Mouse (Mus musculus) liver, embryonic 16.5 days (tissue): Measurements from ENCODE around the gene Fbxl7. TPM values are rescaled to one million over a fixed set of nuclear protein-coding genes. Genes with fewer than 3 reads are reported as not detected.
"Not testable (repeated sequence)": the region's sequence is repeated elsewhere in the genome, so short reads cannot be mapped to it uniquely, and the experiment has no call there.

ENCODE experiments used
- ATAC-seq: fragments of 200-750 bp; cut with Nextera tagmentation; 2 replicates; pipeline ENCODE4 v1.8.0; 2017; ENCODE audit warnings: low read depth, mild to moderate bottlenecking, moderate number of reproducible peaks, moderate library complexity
- H3K27ac ChIP-seq: fragments of 300-500 bp; sonication (generic); 2 replicates; pipeline ENCODE4 v1.5.1; 2014; ENCODE audit warnings: mild to moderate bottlenecking, low read length
- H3K27me3 ChIP-seq: fragments of 300-500 bp; sonication (generic); 2 replicates; pipeline ENCODE4 v1.6.1; 2014; ENCODE audit warnings: low read depth, low read length, mixed read lengths; ENCODE audit not compliant: control insufficient read depth, insufficient read depth
- H3K36me3 ChIP-seq: fragments of 300-500 bp; sonication (generic); 2 replicates; pipeline ENCODE4 v1.6.1; 2014; ENCODE audit warnings: mild to moderate bottlenecking; ENCODE audit not compliant: control insufficient read depth, insufficient read depth
- H3K4me1 ChIP-seq: fragments of 300-500 bp; sonication (generic); 2 replicates; pipeline ENCODE4 v1.6.1; 2014; ENCODE audit warnings: low read depth, low read length, mixed read lengths; ENCODE audit not compliant: control insufficient read depth
- H3K4me2 ChIP-seq: fragments of 300-500 bp; sonication (generic); 2 replicates; pipeline ENCODE4 v1.6.1; 2014; ENCODE audit warnings: low read depth, low read length, mixed read lengths
- H3K4me3 ChIP-seq: fragments of 300-500 bp; sonication (generic); 2 replicates; pipeline ENCODE4 v1.5.1; 2014; ENCODE audit warnings: low read depth, mild to moderate bottlenecking, low read length
- H3K9ac ChIP-seq: fragments of 300-500 bp; sonication (generic); 2 replicates; pipeline ENCODE4 v1.6.1; 2014; ENCODE audit warnings: low read depth, low read length
- H3K9me3 ChIP-seq: fragments of 300-500 bp; sonication (generic); replicated peaks from 2 replicates; pipeline ENCODE4 v1.6.1; 2016; ENCODE audit warnings: low read length; ENCODE audit not compliant: control insufficient read depth
- WGBS: fragments of 180-500 bp; shearing (Covaris S2); extraction: QIAGEN DNeasy Blood & Tissue Kit; methylation state at CpG from one replicate; pipeline ENCODE4 v1.1.7; 2014; ENCODE audit not compliant: insufficient replicate concordance; 5-methylcytosine and 5-hydroxymethylcytosine counted together
- polyA plus RNA-seq: library from polyadenylated mRNA; unstranded; fragments of >200 nt; fragmentation: Nextera tagmentation; extraction: Ambion mirVana; gene quantifications from 2 replicates; pipeline ENCODE4 v1.2.1, GENCODE M21; 2015

The Fbxl7 gene
- polyA plus RNA-seq, 1 experiment from 2014 or later: 1.0 TPM

GRCm38 (mm10) chr15:26730760-26731159 lies 164.6 kb downstream of the Fbxl7 start:
- H3K4me2 ChIP-seq: no peak overlapping the region
- no peaks in the 10 kb centered on the region for H3K4me1 ChIP-seq
- WGBS: 38% methylated on average over 2 of the region's 2 CpGs
- no peak overlapping the region for H3K9ac ChIP-seq
- H3K27me3 ChIP-seq: no peaks in the 10 kb centered on the region
- no peak overlapping the region for H3K4me3 ChIP-seq
- H3K27ac ChIP-seq: no peak overlapping the region
- no peak for ATAC-seq
- H3K36me3 ChIP-seq: no peaks in the 10 kb centered on the region
- H3K9me3 ChIP-seq: no peaks in the 10 kb centered on the region

DNA sequence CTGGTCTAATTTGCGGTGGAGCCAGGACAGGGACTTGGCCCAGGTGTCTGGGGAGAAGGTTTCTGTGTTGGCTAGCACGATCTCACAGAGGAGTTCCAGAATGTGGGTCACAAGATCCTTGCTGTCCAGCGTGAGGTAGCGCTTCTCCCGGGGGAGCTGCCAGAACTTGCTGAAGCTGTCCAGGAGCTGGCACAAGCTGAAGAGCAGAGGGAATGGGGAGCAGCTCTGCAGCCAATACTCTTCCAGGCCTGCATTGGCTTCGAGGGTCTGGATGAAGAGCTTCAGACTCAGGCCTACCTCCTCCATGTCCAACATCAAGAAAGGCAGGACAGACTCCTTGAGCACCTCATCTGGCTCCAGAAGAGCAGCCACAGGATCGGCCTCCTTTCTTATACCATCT lies 166.0 kb downstream of the Fbxl7 start:
- not testable (repeated sequence) for ATAC-seq, H3K27me3 ChIP-seq, H3K4me1 ChIP-seq, H3K4me2 ChIP-seq, H3K9me3 ChIP-seq, H3K36me3 ChIP-seq, H3K27ac ChIP-seq, H3K9ac ChIP-seq, H3K4me3 ChIP-seq
- 63% methylated on average over 4 of the region's 7 CpGs for WGBS

DNA sequence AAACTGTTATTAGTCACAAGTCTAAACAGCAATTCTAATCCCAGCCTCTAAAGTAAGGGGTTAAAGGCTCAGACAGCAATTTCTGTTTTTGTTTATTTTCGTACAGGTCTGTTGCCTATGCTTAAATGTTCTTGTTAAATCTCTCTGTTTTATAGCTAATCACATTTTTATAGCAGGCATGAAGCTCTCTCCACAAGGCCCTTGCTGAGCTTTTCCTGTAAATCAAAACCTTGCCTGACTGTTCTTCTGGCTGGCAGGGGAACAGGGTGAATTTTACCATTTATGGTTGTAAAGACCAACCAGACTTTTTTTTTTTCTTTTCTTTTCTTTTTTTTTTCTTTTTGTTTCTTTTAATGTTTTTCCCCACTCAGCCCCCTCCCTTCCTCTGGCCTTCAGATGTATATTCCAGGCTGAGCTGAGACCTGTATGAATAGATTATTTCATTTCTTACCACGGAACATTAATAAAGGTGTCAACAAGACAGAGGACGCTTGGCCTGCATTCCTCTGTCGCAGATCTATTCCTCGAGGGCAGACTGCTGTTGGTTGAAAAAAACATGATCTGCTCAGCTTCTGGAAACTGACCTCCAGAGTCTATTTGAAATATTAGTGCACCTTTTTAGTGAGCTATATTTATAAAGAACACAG lies 176.9 kb downstream of the Fbxl7 start:
- Histone ChIP-seq H3K9me3 (no peaks in the 10 kb centered on the region), H3K27ac (no peak overlapping the region), H3K27me3 (no peaks in the 10 kb centered on the region), H3K4me1 (no peaks in the 10 kb centered on the region), H3K4me3 (no peak overlapping the region), H3K4me2 (no peak overlapping the region), H3K9ac (no peak overlapping the region), H3K36me3 (no peaks in the 10 kb centered on the region)
- ATAC-seq: no peak
- 53% methylated on average over 5 of the region's 5 CpGs for WGBS

DNA sequence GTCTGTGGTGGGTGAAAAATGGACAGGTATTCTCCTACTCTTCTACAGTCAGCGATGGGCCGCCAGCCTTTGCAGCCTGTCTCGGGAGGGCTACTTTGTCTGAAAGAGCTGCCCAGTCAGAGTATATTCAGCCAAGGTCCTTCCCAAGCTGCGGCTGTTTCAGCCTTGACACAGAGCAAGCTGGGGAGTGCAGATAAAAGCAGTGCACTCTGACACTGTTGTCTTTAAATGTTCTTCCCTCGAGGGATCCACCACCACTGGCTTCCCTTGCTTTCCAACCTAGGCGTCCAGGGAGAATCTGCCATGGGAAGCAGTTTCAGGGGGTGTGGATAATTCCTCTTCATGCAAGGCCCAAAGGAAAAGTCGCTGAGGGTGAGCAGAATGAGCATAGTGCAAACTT lies 177.4 kb downstream of the Fbxl7 start:
- H3K4me1 ChIP-seq: no peaks in the 10 kb centered on the region
- no peaks in the 10 kb centered on the region for H3K9me3 ChIP-seq
- H3K27me3 ChIP-seq: no peaks in the 10 kb centered on the region
- WGBS: 36% methylated on average over 7 of the region's 7 CpGs
- no peak for ATAC-seq
- H3K4me2 ChIP-seq: no peak overlapping the region
- no peak overlapping the region for H3K27ac ChIP-seq
- no peaks in the 10 kb centered on the region for H3K36me3 ChIP-seq
- H3K9ac ChIP-seq: no peak overlapping the region
- H3K4me3 ChIP-seq: no peak overlapping the region

DNA sequence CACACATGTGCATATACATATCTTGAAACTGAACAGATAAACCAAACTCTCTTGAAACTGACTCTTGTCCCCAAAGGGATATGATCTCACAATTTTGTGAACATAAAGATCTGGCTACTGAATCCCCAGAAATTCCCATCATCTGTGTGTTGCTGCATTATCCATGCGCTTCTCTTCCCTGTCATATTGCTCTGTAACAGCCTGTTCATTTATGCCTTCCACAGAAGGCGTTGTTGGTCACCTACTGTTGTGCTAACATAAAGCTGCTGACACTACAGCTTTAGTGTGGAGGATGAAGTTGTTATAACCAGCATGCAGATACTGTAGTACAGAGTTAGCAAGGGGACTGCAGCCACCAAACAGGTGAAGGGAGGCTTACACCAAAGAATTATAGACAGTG lies 179.2 kb downstream of the Fbxl7 start:
- ATAC-seq: no peak
- Histone ChIP-seq H3K36me3 (no peaks in the 10 kb centered on the region), H3K4me2 (no peak overlapping the region), H3K27ac (no peak overlapping the region), H3K9ac (no peak overlapping the region), H3K27me3 (no peaks in the 10 kb centered on the region), H3K9me3 (no peaks in the 10 kb centered on the region), H3K4me3 (no peak overlapping the region), H3K4me1 (no peaks in the 10 kb centered on the region)
- WGBS: 55% methylated on average over 2 of the region's 2 CpGs

DNA sequence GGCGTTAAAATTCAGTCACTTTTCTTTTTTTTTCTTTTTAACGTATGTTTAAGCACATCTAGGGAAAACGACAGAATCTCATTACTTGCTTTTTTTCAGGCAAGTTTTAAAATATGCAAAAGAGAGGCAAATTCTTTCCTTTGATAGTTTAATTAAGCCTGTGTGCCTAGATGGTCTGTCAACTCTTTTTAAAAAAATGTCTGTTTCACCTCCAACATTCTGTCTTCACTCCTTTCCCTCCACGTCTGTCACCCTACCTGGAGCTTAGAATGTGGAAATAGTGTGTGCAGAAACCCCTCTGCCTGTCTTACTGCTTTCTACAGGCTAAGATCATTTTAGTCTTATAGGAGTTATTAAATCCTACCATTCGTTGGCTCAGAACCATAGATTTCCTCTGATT lies 179.7 kb downstream of the Fbxl7 start:
- Histone ChIP-seq H3K4me3 (no peak overlapping the region), H3K4me1 (no peaks in the 10 kb centered on the region), H3K9me3 (no peaks in the 10 kb centered on the region), H3K4me2 (no peak overlapping the region), H3K27ac (no peak overlapping the region), H3K27me3 (no peaks in the 10 kb centered on the region), H3K36me3 (no peaks in the 10 kb centered on the region), H3K9ac (no peak overlapping the region)
- no peak for ATAC-seq
- 62% methylated on average over 5 of the region's 5 CpGs for WGBS

GRCm38 (mm10) chr15:26712271-26712670 lies 183.1 kb downstream of the Fbxl7 start:
- no peak for ATAC-seq
- Histone ChIP-seq H3K4me3 (no peak overlapping the region), H3K27me3 (no peaks in the 10 kb centered on the region), H3K4me1 (no peaks in the 10 kb centered on the region), H3K4me2 (no peak overlapping the region), H3K36me3 (no peaks in the 10 kb centered on the region), H3K9ac (no peak overlapping the region), H3K9me3 (no peaks in the 10 kb centered on the region), H3K27ac (no peak overlapping the region)
- WGBS: 63% methylated on average over 7 of the region's 7 CpGs

DNA sequence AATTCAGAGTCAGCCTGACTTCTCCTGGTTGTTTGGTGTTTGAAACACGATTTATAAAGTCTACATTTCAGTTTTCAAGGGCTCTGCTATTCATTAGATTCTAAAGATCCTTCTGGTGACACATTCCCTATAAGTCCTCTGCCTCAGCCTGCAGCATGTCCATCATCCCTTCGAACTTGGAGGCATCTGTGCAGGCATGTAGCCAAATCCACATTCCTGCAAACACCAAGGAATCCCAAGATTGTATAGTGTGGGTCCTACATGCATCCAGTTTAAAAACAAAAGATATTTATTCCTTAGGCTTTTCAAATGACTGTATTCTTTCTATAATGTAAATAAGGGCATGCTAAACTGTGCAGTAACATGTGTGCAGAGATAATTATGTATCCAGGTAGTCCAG lies 190.4 kb downstream of the Fbxl7 start:
- Histone ChIP-seq H3K9me3 (no peaks in the 10 kb centered on the region), H3K9ac (no peak overlapping the region), H3K27me3 (no peaks in the 10 kb centered on the region), H3K36me3 (no peaks in the 10 kb centered on the region), H3K27ac (no peak overlapping the region), H3K4me3 (no peak overlapping the region), H3K4me1 (no peaks in the 10 kb centered on the region), H3K4me2 (no peak overlapping the region)
- ATAC-seq: no peak
- WGBS: 41% methylated on average over 2 of the region's 2 CpGs

DNA sequence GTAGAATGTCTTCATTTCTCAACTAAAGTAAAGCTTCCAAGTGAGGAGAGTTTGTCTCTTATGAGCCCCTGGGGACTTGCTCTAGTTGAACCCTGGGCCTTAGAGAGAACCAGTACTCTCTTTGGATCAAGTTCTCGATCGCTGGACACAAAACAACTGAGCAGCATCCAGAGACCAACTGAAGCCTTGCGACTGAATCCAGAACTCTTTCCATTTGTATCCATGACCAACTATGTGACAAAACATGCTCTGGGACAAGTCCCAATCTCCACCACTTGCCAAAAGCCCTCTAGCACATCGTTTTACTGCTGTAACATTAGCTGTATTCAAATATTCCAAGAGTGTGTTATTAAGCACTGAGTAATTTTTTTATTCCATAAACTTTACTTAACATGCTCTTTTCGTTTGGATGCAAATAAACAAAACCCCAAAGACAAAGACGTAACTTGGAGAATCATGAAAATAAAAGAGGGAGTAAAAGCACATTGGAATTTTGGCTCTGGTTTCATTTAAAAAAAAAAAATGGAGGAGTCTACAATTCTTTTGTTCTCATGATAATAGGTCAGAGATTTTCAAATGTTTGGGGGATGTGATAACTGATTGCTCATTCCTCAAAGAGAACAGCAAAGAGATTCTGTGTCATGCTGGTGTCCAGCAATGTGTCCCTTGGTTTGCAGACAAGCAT lies 192.1 kb downstream of the Fbxl7 start:
- Histone ChIP-seq H3K4me1 (no peaks in the 10 kb centered on the region), H3K9me3 (no peaks in the 10 kb centered on the region), H3K27ac (no peak overlapping the region), H3K4me2 (no peak overlapping the region), H3K27me3 (no peaks in the 10 kb centered on the region), H3K36me3 (no peaks in the 10 kb centered on the region), H3K9ac (no peak overlapping the region), H3K4me3 (no peak overlapping the region)
- 60% methylated on average over 6 of the region's 6 CpGs for WGBS
- no peak for ATAC-seq
